Mouse (Mus musculus): ENCODE measurements around the gene Gm6525.

DNA sequence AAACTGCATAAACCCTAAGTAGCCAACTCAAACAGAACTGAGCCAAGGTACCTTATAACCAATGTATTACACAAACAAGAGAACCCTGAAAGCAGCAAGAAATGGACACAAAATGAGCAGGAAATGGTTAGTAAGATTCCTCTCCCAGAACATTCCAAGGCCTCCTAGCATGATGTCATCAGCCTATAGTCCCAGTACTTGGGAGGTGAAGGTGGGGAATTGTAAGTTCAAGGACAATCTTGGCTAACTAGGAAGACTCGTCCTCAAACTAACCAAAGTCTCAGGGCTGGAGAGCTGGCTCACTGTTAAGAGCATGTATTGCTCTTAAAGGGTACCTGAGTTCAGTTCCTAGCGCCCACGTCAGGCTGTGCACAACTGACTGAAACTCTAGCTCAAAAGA is 24.3 kb downstream of the Gm6525 start:
- TF ChIP-seq CTCF (IDR thresholded peaks at IDR 0.05; ENCODE audit: low read depth, low read length) (no peak), POLR2A (IDR thresholded peaks at IDR 0.05; ENCODE audit: borderline replicate concordance, low read depth, low read length) (no peak)
